Mouse (Mus musculus) cerebellum, adult 2 months (tissue): ENCODE results near the gene Fancd2.

ENCODE experiments used
- CTCF ChIP-seq: fragments of 200-500 bp; IDR thresholded peaks from 2 replicates; pipeline ENCODE4 v1.5.1; 2011; ENCODE audit warnings: low read depth, mild to moderate bottlenecking, control low read depth, low read length, moderate library complexity, borderline replicate concordance; ENCODE audit not compliant: insufficient read depth
- POLR2A ChIP-seq: fragments of 200-500 bp; IDR thresholded peaks from 2 replicates; pipeline ENCODE4 v1.6.1; 2011; ENCODE audit warnings: low read length, control low read depth, borderline replicate concordance; ENCODE audit not compliant: insufficient read depth

DNA sequence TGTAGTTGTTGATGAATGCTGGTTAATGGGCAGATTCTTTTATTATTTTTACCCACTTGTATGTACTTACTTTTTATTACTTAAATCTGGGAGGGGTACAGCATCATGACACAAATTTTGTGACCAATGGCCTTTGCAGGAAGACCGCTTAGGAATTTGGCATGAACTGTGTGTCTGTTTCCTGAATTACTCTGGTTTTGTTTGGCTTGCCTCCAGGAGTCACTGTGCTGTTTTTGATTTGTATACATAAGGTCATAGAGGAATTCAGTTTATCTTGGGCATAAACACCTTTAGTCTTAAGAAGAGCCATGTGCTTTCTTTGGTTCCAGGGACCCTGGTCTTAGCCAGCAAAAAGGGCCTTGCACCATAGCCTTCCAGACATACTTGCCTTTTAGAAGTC, 33.1 kb downstream of the Fancd2 start:
- TF ChIP-seq POLR2A: no peak
- no peak for TF ChIP-seq CTCF
